Mouse (Mus musculus) embryonic stem cell, embryonic (primary cell): Measurements from ENCODE around the gene Stard9.

Experiments
- CTCF ChIA-PET, 4 experiments: fragments of 300-600 bp in 2 of 4; fragments of 350-600 bp in 2 of 4; sonication (Branson Sonifier 250); formaldehyde crosslinking; loops; one replicate each; lab custom pipeline; 2022; ENCODE audit warnings: inconsistent platforms in 2 of 4; lab: Charles Lee
- POLR2A ChIA-PET, 4 experiments: fragments of 300-600 bp in 2 of 4; fragments of 350-600 bp in 2 of 4; sonication (Branson Sonifier 250); formaldehyde crosslinking; loops; one replicate each; lab custom pipeline; 2022; ENCODE audit warnings: antibody characterized with exemption in 4 of 4, inconsistent platforms in 1 of 4; lab: Charles Lee

The Stard9 gene

GRCm38 (mm10) chr2:120745496-120745895 lies 116.6 kb downstream of the Stard9 start:
- CTCF ChIA-PET = no interaction called here
- POLR2A ChIA-PET = interaction anchor here in 1 of 4 experiments (0.7 to 1.6 kb wide), 4 partner anchors 10 to 22 kb away, joined by 4 to 7 read pairs (median 6); no protein-coding TSS in a partner anchor

GRCm38 (mm10) chr2:120748041-120748440 lies 119.1 kb downstream of the Stard9 start:
- ChIA-PET CTCF (interaction anchor here in 1 of 4 experiments (1.0 kb wide), 1 partner anchor 11 kb away, joined by 3 read pairs; no protein-coding TSS in a partner anchor), POLR2A (interaction anchor here in 3 of 4 experiments (0.6 to 1.4 kb wide), 6 partner anchors 9 to 36 kb away, joined by 3 to 5 read pairs (median 3); no protein-coding TSS in a partner anchor)

GRCm38 (mm10) chr2:120761922-120762321 lies 133.0 kb downstream of the Stard9 start:
- POLR2A ChIA-PET = interaction anchor here in 1 of 4 experiments (0.6 kb wide), 1 partner anchor 11 kb away, joined by 3 read pairs; no protein-coding TSS in a partner anchor
- CTCF ChIA-PET = no interaction called here

GRCm38 (mm10) chr2:120770265-120770935 lies 141.5 kb downstream of the Stard9 start:
- ChIA-PET POLR2A (interaction anchor here in 1 of 4 experiments (1.5 kb wide), 1 partner anchor 34 kb away, joined by 3 read pairs; no protein-coding TSS in a partner anchor), CTCF (no interaction called here)
